Mouse (Mus musculus) brain, embryonic 18.5 days (tissue): Measurements from ENCODE around the gene Trim39.
"Not testable (repeated sequence)": the region's sequence is repeated elsewhere in the genome, so short reads cannot be mapped to it uniquely, and the experiment has no call there.

Experiments
- DNase-seq: peaks from one replicate; pipeline ENCODE4 v3.0.0-alpha.2; 2012; ENCODE audit warnings: low read depth, low spot score

Gene Trim39

GRCm38 (mm10) chr17:36248886-36249285 is 23.2 kb downstream of the Trim39 start:
- DNase-seq: no peak

- DNase-seq: no peak
Measured at GRCm38 (mm10) chr17:36245741-36246140, 26.3 kb downstream of the Trim39 start.

- no peak for DNase-seq
Measured at GRCm38 (mm10) chr17:36244031-36244430, 28.0 kb downstream of the Trim39 start.

- DNase-seq: no peak
Measured at GRCm38 (mm10) chr17:36240637-36241213, 31.3 kb downstream of the Trim39 start.

- no peak for DNase-seq
Measured at GRCm38 (mm10) chr17:36237321-36237921, 34.6 kb downstream of the Trim39 start.

GRCm38 (mm10) chr17:36235300-36235699 is 36.7 kb downstream of the Trim39 start:
- DNase-seq: not testable (repeated sequence)

- DNase-seq: no peak
Measured at GRCm38 (mm10) chr17:36233572-36233971, 38.5 kb downstream of the Trim39 start.

- peak; percentile 62 for DNase-seq
Measured at GRCm38 (mm10) chr17:36231318-36231717, 40.7 kb downstream of the Trim39 start.

GRCm38 (mm10) chr17:36229046-36229445 is 43.0 kb downstream of the Trim39 start:
- DNase-seq: no peak

- no peak for DNase-seq
Measured at GRCm38 (mm10) chr17:36226921-36227320, 45.1 kb downstream of the Trim39 start.

GRCm38 (mm10) chr17:36225231-36225824 is 46.7 kb downstream of the Trim39 start:
- DNase-seq: no peak

GRCm38 (mm10) chr17:36224451-36224850 is 47.6 kb downstream of the Trim39 start:
- no peak for DNase-seq

- no peak for DNase-seq
Measured at GRCm38 (mm10) chr17:36218594-36219155, 53.4 kb downstream of the Trim39 start.

- no peak for DNase-seq
Measured at GRCm38 (mm10) chr17:36215586-36215985, 56.5 kb downstream of the Trim39 start.
